Mouse (Mus musculus): Measurements from ENCODE around the gene Fxr2. TPM values are rescaled to one million over a fixed set of nuclear protein-coding genes. Genes with fewer than 3 reads are reported as not detected.

Gene Fxr2
- total and polyA plus RNA-seq, 2 experiments from 2014 or later = 27.2 to 84.1 TPM

GRCm38 (mm10) chr11:69665457-69665960, 32.7 kb downstream of the Fxr2 start:
- Histone ChIP-seq H3K36me3 (ENCODE audit: insufficient read depth, low read length) (peaks cover 46% of the 10 kb centered on the region), H3K27ac (ENCODE audit: low read depth, low read length) (no peak overlapping the region), H3K4me2 (ENCODE audit: low read depth, low read length, poor library complexity, severe bottlenecking) (no peak overlapping the region), H3K4me3 (ENCODE audit: low read depth, low read length) (no peak overlapping the region), H3K27me3 (ENCODE audit: insufficient read depth, low read length) (no peaks in the 10 kb centered on the region), H3K4me1 (ENCODE audit: insufficient read depth, low read length) (0 out of 2 replicates have a peak, but pooled peaks cover 11% of the 10 kb centered on the region), H3K9ac (replicated peaks; ENCODE audit: low read length, poor library complexity, severe bottlenecking) (no peak overlapping the region), H3K9me3 (ENCODE audit: low read length) (no peaks in the 10 kb centered on the region)
- ATAC-seq (ENCODE audit: low FRiP score) (no peak), DNase-seq (ENCODE audit: low spot score) (no peak)
- 78% methylated on average over 9 of the region's 9 CpGs for WGBS
- TF ChIP-seq CTCF (IDR thresholded peaks at IDR 0.05) = no peak

- DNase-seq (ENCODE audit: low spot score) = peak; percentile 58
- no peak within 1 kb of the TSS for H3K9ac ChIP-seq (replicated peaks; ENCODE audit: low read length, poor library complexity, severe bottlenecking)
- WGBS = 37% methylated on average over 7 of the region's 7 CpGs
- no peak within 1 kb of the TSS for H3K4me2 ChIP-seq (ENCODE audit: low read depth, low read length, poor library complexity, severe bottlenecking)
- H3K36me3 ChIP-seq (ENCODE audit: insufficient read depth, low read length) = peaks cover 46% of the 10 kb centered on the region
- H3K4me1 ChIP-seq (ENCODE audit: insufficient read depth, low read length) = 0 out of 2 replicates have a peak, but pooled peaks cover 11% of the 10 kb centered on the region
- no peaks in the 10 kb centered on the region for H3K9me3 ChIP-seq (ENCODE audit: low read length)
- no peak within 1 kb of the TSS for H3K27ac ChIP-seq (ENCODE audit: low read depth, low read length)
- H3K4me3 ChIP-seq (ENCODE audit: low read depth, low read length) = no peak within 1 kb of the TSS
- no peak for ATAC-seq (ENCODE audit: low FRiP score)
- no peaks in the 10 kb centered on the region for H3K27me3 ChIP-seq (ENCODE audit: insufficient read depth, low read length)
- no peak for TF ChIP-seq CTCF (IDR thresholded peaks at IDR 0.05)
These were observed 33.3 kb downstream of the Fxr2 start, which contains the start of gene Cd68 for GRCm38 (mm10) chr11:69665961-69666664. TSS of gene Cd68 (minus strand) at chr11:69666153.

GRCm38 (mm10) chr11:69666665-69667005, 33.8 kb downstream of the Fxr2 start:
- no peak for TF ChIP-seq CTCF (IDR thresholded peaks at IDR 0.05)
- Histone ChIP-seq H3K27ac (ENCODE audit: low read depth, low read length) (no peak overlapping the region), H3K9me3 (ENCODE audit: low read length) (no peaks in the 10 kb centered on the region), H3K4me1 (ENCODE audit: insufficient read depth, low read length) (0 out of 2 replicates have a peak, but pooled peaks cover 7% of the 10 kb centered on the region), H3K27me3 (ENCODE audit: insufficient read depth, low read length) (no peaks in the 10 kb centered on the region), H3K4me3 (ENCODE audit: low read depth, low read length) (no peak overlapping the region), H3K36me3 (ENCODE audit: insufficient read depth, low read length) (peaks cover 46% of the 10 kb centered on the region), H3K9ac (replicated peaks; ENCODE audit: low read length, poor library complexity, severe bottlenecking) (no peak overlapping the region), H3K4me2 (ENCODE audit: low read depth, low read length, poor library complexity, severe bottlenecking) (no peak overlapping the region)
- no peak for DNase-seq (ENCODE audit: low spot score)
- 82% methylated on average over 3 of the region's 3 CpGs for WGBS
- ATAC-seq (ENCODE audit: low FRiP score) = no peak

- Histone ChIP-seq H3K36me3 (ENCODE audit: insufficient read depth, low read length) (peaks cover 41% of the 10 kb centered on the region), H3K27ac (ENCODE audit: low read depth, low read length) (peak overlapping the region; percentile 99), H3K4me3 (ENCODE audit: low read depth, low read length) (peak overlapping the region; percentile 98), H3K9me3 (ENCODE audit: low read length) (no peaks in the 10 kb centered on the region), H3K27me3 (ENCODE audit: insufficient read depth, low read length) (no peaks in the 10 kb centered on the region), H3K4me2 (ENCODE audit: low read depth, low read length, poor library complexity, severe bottlenecking) (peak overlapping the region; percentile 83), H3K9ac (replicated peaks; ENCODE audit: low read length, poor library complexity, severe bottlenecking) (peak overlapping the region; percentile 100), H3K4me1 (ENCODE audit: insufficient read depth, low read length) (0 out of 2 replicates have a peak, but pooled peaks cover 6% of the 10 kb centered on the region)
- DNase-seq (ENCODE audit: low spot score) = peak; percentile 99
- ATAC-seq (ENCODE audit: low FRiP score) = peak; percentile 87
- no peak for TF ChIP-seq CTCF (IDR thresholded peaks at IDR 0.05)
- WGBS = 2% methylated on average over 52 of the region's 61 CpGs
These were observed 38.3 kb downstream of the Fxr2 start for GRCm38 (mm10) chr11:69670786-69671725.

GRCm38 (mm10) chr11:69671726-69672124, 38.9 kb downstream of the Fxr2 start:
- no peak for TF ChIP-seq CTCF (IDR thresholded peaks at IDR 0.05)
- no peaks in the 10 kb centered on the region for H3K9me3 ChIP-seq (ENCODE audit: low read length)
- ATAC-seq (ENCODE audit: low FRiP score) (peak; percentile 20; the same call in 1 of the 2 replicates), DNase-seq (ENCODE audit: low spot score) (no peak)
- peak overlapping the region; percentile 99 for H3K27ac ChIP-seq (ENCODE audit: low read depth, low read length)
- WGBS = under 1% methylated on average over 43 of the region's 43 CpGs
- 0 out of 2 replicates have a peak, but pooled peaks cover 6% of the 10 kb centered on the region for H3K4me1 ChIP-seq (ENCODE audit: insufficient read depth, low read length)
- H3K27me3 ChIP-seq (ENCODE audit: insufficient read depth, low read length) = no peaks in the 10 kb centered on the region
- H3K4me2 ChIP-seq (ENCODE audit: low read depth, low read length, poor library complexity, severe bottlenecking) = peak overlapping the region; percentile 83
- H3K36me3 ChIP-seq (ENCODE audit: insufficient read depth, low read length) = peaks cover 41% of the 10 kb centered on the region
- peak overlapping the region; percentile 98 for H3K4me3 ChIP-seq (ENCODE audit: low read depth, low read length)
- H3K9ac ChIP-seq (replicated peaks; ENCODE audit: low read length, poor library complexity, severe bottlenecking) = peak overlapping the region; percentile 100

Data from midbrain, postnatal 0 days (tissue).